Mouse (Mus musculus) limb, embryonic 11.5 days (tissue): Measurements from ENCODE around the gene Ankrd36. TPM values are rescaled to one million over a fixed set of nuclear protein-coding genes. Genes with fewer than 3 reads are reported as not detected.

Experiments used
- ATAC-seq: fragments of 200-750 bp; cut with Nextera tagmentation; 2 replicates; pipeline ENCODE4 v1.8.0; 2017; ENCODE audit warnings: low read depth; ENCODE audit not compliant: insufficient number of reproducible peaks, low FRiP score, low TSS enrichment
- DNase-seq: peaks from one replicate; pipeline ENCODE4 v3.0.0-alpha.2; 2015; ENCODE audit warnings: low spot score
- H3K27ac ChIP-seq: fragments of 300-500 bp; sonication (generic); replicated peaks from 2 replicates; pipeline ENCODE4 v1.5.1; 2014; ENCODE audit warnings: low read depth, mild to moderate bottlenecking, low read length
- H3K27me3 ChIP-seq: fragments of 300-500 bp; sonication (generic); 2 replicates; pipeline ENCODE4 v1.6.1; 2014; ENCODE audit warnings: mild to moderate bottlenecking, low read length, mixed read lengths; ENCODE audit not compliant: control insufficient read depth, insufficient read depth
- H3K36me3 ChIP-seq: fragments of 300-500 bp; sonication (generic); 2 replicates; pipeline ENCODE4 v1.6.1; 2014; ENCODE audit warnings: mild to moderate bottlenecking, low read length, moderate library complexity, mixed read lengths; ENCODE audit not compliant: control insufficient read depth, insufficient read depth
- H3K4me1 ChIP-seq: fragments of 300-500 bp; sonication (generic); 2 replicates; pipeline ENCODE4 v1.6.1; 2014; ENCODE audit warnings: low read length, mixed read lengths; ENCODE audit not compliant: control insufficient read depth, insufficient read depth
- H3K4me2 ChIP-seq: fragments of 300-500 bp; sonication (generic); 2 replicates; pipeline ENCODE4 v1.6.1; 2014; ENCODE audit warnings: low read depth, mild to moderate bottlenecking, moderate library complexity; ENCODE audit not compliant: severe bottlenecking
- H3K4me3 ChIP-seq: fragments of 300-500 bp; sonication (generic); 2 replicates; pipeline ENCODE4 v1.5.1; 2014; ENCODE audit warnings: low read depth, low read length
- H3K9ac ChIP-seq: fragments of 300-500 bp; sonication (generic); 2 replicates; pipeline ENCODE4 v1.6.1; 2014; ENCODE audit warnings: mild to moderate bottlenecking, low read length
- H3K9me3 ChIP-seq: fragments of 300-500 bp; sonication (generic); 2 replicates; pipeline ENCODE4 v1.6.1; 2016; ENCODE audit warnings: low read length; ENCODE audit not compliant: control insufficient read depth
- WGBS: fragments of 180-500 bp; shearing (Covaris S2); extraction: QIAGEN DNeasy Blood & Tissue Kit; methylation state at CpG from one replicate; pipeline ENCODE4 v1.1.7; 2014; 5-methylcytosine and 5-hydroxymethylcytosine counted together
- polyA plus RNA-seq: library from polyadenylated mRNA; unstranded; fragments of >200 nt; fragmentation: Nextera tagmentation; extraction: Ambion mirVana; gene quantifications from 2 replicates; pipeline ENCODE4 v1.2.1, GENCODE M21; 2014

Ankrd36 gene
- polyA plus RNA-seq, 1 experiment from 2014 or later = not detected

- ATAC-seq (no peak), DNase-seq (no peak)
- no peak overlapping the region for H3K4me3 ChIP-seq
- 88% methylated on average over 5 of the region's 5 CpGs for WGBS
- no peak overlapping the region for H3K9ac ChIP-seq
- H3K4me2 ChIP-seq = no peak overlapping the region
- H3K9me3 ChIP-seq = no peaks in the 10 kb centered on the region
- no peaks in the 10 kb centered on the region for H3K27me3 ChIP-seq
- H3K27ac ChIP-seq = no peak overlapping the region
- 0 out of 2 replicates have a peak, but pooled peaks cover 4% of the 10 kb centered on the region for H3K4me1 ChIP-seq
- H3K36me3 ChIP-seq = peaks cover 6% of the 10 kb centered on the region; the same call in 1 of the 2 replicates
Measured at GRCm38 (mm10) chr11:5702271-5702956, 132.9 kb downstream of the Ankrd36 start.

GRCm38 (mm10) chr11:5702957-5703332, 133.5 kb downstream of the Ankrd36 start:
- no peaks in the 10 kb centered on the region for H3K9me3 ChIP-seq
- H3K4me3 ChIP-seq = no peak overlapping the region
- no peak for DNase-seq
- peaks cover 6% of the 10 kb centered on the region; the same call in 1 of the 2 replicates for H3K36me3 ChIP-seq
- no peak overlapping the region for H3K27ac ChIP-seq
- H3K9ac ChIP-seq = no peak overlapping the region
- 0 out of 2 replicates have a peak, but pooled peaks cover 4% of the 10 kb centered on the region for H3K4me1 ChIP-seq
- ATAC-seq = no peak
- no peak overlapping the region for H3K4me2 ChIP-seq
- WGBS = 91% methylated on average over 6 of the region's 6 CpGs
- H3K27me3 ChIP-seq = no peaks in the 10 kb centered on the region

GRCm38 (mm10) chr11:5703341-5703740, 133.9 kb downstream of the Ankrd36 start:
- 0 out of 2 replicates have a peak, but pooled peaks cover 4% of the 10 kb centered on the region for H3K4me1 ChIP-seq
- peaks cover 6% of the 10 kb centered on the region; the same call in 1 of the 2 replicates for H3K36me3 ChIP-seq
- DNase-seq = no peak
- H3K27me3 ChIP-seq = no peaks in the 10 kb centered on the region
- H3K9ac ChIP-seq = no peak overlapping the region
- 87% methylated on average over 1 of the region's 1 CpGs for WGBS
- no peak for ATAC-seq
- H3K4me3 ChIP-seq = no peak overlapping the region
- no peak overlapping the region for H3K27ac ChIP-seq
- no peak overlapping the region for H3K4me2 ChIP-seq
- no peaks in the 10 kb centered on the region for H3K9me3 ChIP-seq

- peaks cover 6% of the 10 kb centered on the region; the same call in 1 of the 2 replicates for H3K36me3 ChIP-seq
- H3K4me2 ChIP-seq = no peak overlapping the region
- no peaks in the 10 kb centered on the region for H3K27me3 ChIP-seq
- H3K27ac ChIP-seq = no peak overlapping the region
- no peaks in the 10 kb centered on the region for H3K9me3 ChIP-seq
- no peak overlapping the region for H3K9ac ChIP-seq
- H3K4me1 ChIP-seq = 0 out of 2 replicates have a peak, but pooled peaks cover 4% of the 10 kb centered on the region
- WGBS = 98% methylated on average over 9 of the region's 9 CpGs
- no peak for DNase-seq
- no peak overlapping the region for H3K4me3 ChIP-seq
- no peak for ATAC-seq
Measured at GRCm38 (mm10) chr11:5705972-5706371, 136.5 kb downstream of the Ankrd36 start.

GRCm38 (mm10) chr11:5706874-5707529, 137.5 kb downstream of the Ankrd36 start:
- peaks cover 6% of the 10 kb centered on the region; the same call in 1 of the 2 replicates for H3K36me3 ChIP-seq
- peak overlapping the region; percentile 92 for H3K9ac ChIP-seq
- no peaks in the 10 kb centered on the region for H3K27me3 ChIP-seq
- WGBS = 1% methylated on average over 43 of the region's 43 CpGs
- DNase-seq = no peak
- H3K27ac ChIP-seq = peak overlapping the region; percentile 51; the same call in 1 of the 2 replicates
- peak; percentile 79; the same call in 1 of the 2 replicates for ATAC-seq
- 0 out of 2 replicates have a peak, but pooled peaks cover 4% of the 10 kb centered on the region for H3K4me1 ChIP-seq
- H3K4me2 ChIP-seq = peak overlapping the region; percentile 76
- H3K4me3 ChIP-seq = peak overlapping the region; percentile 95
- H3K9me3 ChIP-seq = no peaks in the 10 kb centered on the region

GRCm38 (mm10) chr11:5707530-5708353, 138.3 kb downstream of the Ankrd36 start:
- no peaks in the 10 kb centered on the region for H3K9me3 ChIP-seq
- 17% methylated on average over 48 of the region's 50 CpGs for WGBS
- H3K27ac ChIP-seq = peak overlapping the region; percentile 51; the same call in 1 of the 2 replicates
- peak overlapping the region; percentile 95 for H3K4me3 ChIP-seq
- peak overlapping the region; percentile 92 for H3K9ac ChIP-seq
- 0 out of 2 replicates have a peak, but pooled peaks cover 4% of the 10 kb centered on the region for H3K4me1 ChIP-seq
- peaks cover 6% of the 10 kb centered on the region; the same call in 1 of the 2 replicates for H3K36me3 ChIP-seq
- ATAC-seq (peak; percentile 94), DNase-seq (peak; percentile 91)
- H3K4me2 ChIP-seq = peak overlapping the region; percentile 76
- H3K27me3 ChIP-seq = no peaks in the 10 kb centered on the region

GRCm38 (mm10) chr11:5715179-5715578, 145.7 kb downstream of the Ankrd36 start:
- ATAC-seq = no peak
- Histone ChIP-seq H3K9me3 (no peaks in the 10 kb centered on the region), H3K27me3 (no peaks in the 10 kb centered on the region), H3K9ac (no peak overlapping the region), H3K27ac (no peak overlapping the region), H3K36me3 (peaks cover 14% of the 10 kb centered on the region), H3K4me2 (no peak overlapping the region), H3K4me3 (no peak overlapping the region), H3K4me1 (no peaks in the 10 kb centered on the region)
- DNase-seq = no peak
- 87% methylated on average over 9 of the region's 9 CpGs for WGBS

GRCm38 (mm10) chr11:5715630-5716105, 146.2 kb downstream of the Ankrd36 start, which contains the start of gene Mrps24:
TSS of gene Mrps24 (minus strand) at chr11:5715680.
- H3K4me1 ChIP-seq = no peaks in the 10 kb centered on the region
- H3K27me3 ChIP-seq = no peaks in the 10 kb centered on the region
- peaks cover 14% of the 10 kb centered on the region for H3K36me3 ChIP-seq
- 79% methylated on average over 14 of the region's 14 CpGs for WGBS
- H3K4me2 ChIP-seq = no peak within 1 kb of the TSS
- H3K27ac ChIP-seq = no peak within 1 kb of the TSS
- no peak for ATAC-seq
- H3K9me3 ChIP-seq = no peaks in the 10 kb centered on the region
- H3K9ac ChIP-seq = no peak within 1 kb of the TSS
- DNase-seq = no peak
- H3K4me3 ChIP-seq = no peak within 1 kb of the TSS
